Mouse (Mus musculus) kidney, postnatal 0 days (tissue): ENCODE data around the gene Crx. TPM values are rescaled to one million over a fixed set of nuclear protein-coding genes. Genes with fewer than 3 reads are reported as not detected.

Experiments
- ATAC-seq: fragments of 200-750 bp; cut with Nextera tagmentation; replicated peaks from 2 replicates; pipeline ENCODE4 v1.8.0; 2017; ENCODE audit warnings: low read depth, moderate number of reproducible peaks, moderate TSS enrichment, moderate library complexity; ENCODE audit not compliant: low FRiP score
- DNase-seq: peaks from one replicate; pipeline ENCODE4 v3.0.0-alpha.2; 2016; ENCODE audit warnings: low spot score
- H3K27ac ChIP-seq: fragments of 300-500 bp; sonication (generic); 2 replicates; pipeline ENCODE4 v1.5.1; 2014; ENCODE audit warnings: mild to moderate bottlenecking
- H3K27me3 ChIP-seq: fragments of 300-500 bp; sonication (generic); 2 replicates; pipeline ENCODE4 v1.6.1; 2014; ENCODE audit warnings: low read length, mixed read lengths; ENCODE audit not compliant: insufficient read depth
- H3K36me3 ChIP-seq: fragments of 300-500 bp; sonication (generic); 2 replicates; pipeline ENCODE4 v1.6.1; 2014; ENCODE audit warnings: low read length, mixed read lengths; ENCODE audit not compliant: insufficient read depth
- H3K4me1 ChIP-seq: fragments of 300-500 bp; sonication (generic); replicated peaks from 2 replicates; pipeline ENCODE4 v1.6.1; 2014; ENCODE audit warnings: antibody characterized with exemption, low read length, mixed read lengths; ENCODE audit not compliant: insufficient read depth
- H3K4me2 ChIP-seq: fragments of 300-500 bp; sonication (generic); 2 replicates; pipeline ENCODE4 v1.6.1; 2014; ENCODE audit warnings: mild to moderate bottlenecking, low read length, moderate library complexity, mixed read lengths
- H3K4me3 ChIP-seq: fragments of 300-500 bp; sonication (generic); replicated peaks from 2 replicates; pipeline ENCODE4 v1.5.1; 2014; ENCODE audit warnings: low read depth, low read length
- H3K9ac ChIP-seq: fragments of 300-500 bp; sonication (generic); 2 replicates; pipeline ENCODE4 v1.6.1; 2014; ENCODE audit warnings: low read depth, low read length
- H3K9me3 ChIP-seq: fragments of 300-500 bp; sonication (generic); replicated peaks from 2 replicates; pipeline ENCODE4 v1.6.1; 2016; ENCODE audit warnings: low read length, inconsistent platforms, mixed read lengths
- CTCF ChIP-seq: IDR thresholded peaks from 2 replicates; pipeline ENCODE4 v1.5.1; 2016; ENCODE audit warnings: antibody characterized with exemption, low read depth, mild to moderate bottlenecking, moderate library complexity
- WGBS: fragments of 180-500 bp; shearing (Covaris S2); extraction: QIAGEN DNeasy Blood & Tissue Kit; methylation state at CpG from one replicate; pipeline ENCODE4 v1.1.7; 2014; 5-methylcytosine and 5-hydroxymethylcytosine counted together
- polyA plus RNA-seq: library from polyadenylated mRNA; unstranded; fragments of >200 nt; fragmentation: Nextera tagmentation; extraction: Ambion mirVana; gene quantifications from 2 replicates; pipeline ENCODE4 v1.2.1, GENCODE M21; 2015

Gene Crx
- polyA plus RNA-seq, 1 experiment from 2014 or later: not detected

DNA sequence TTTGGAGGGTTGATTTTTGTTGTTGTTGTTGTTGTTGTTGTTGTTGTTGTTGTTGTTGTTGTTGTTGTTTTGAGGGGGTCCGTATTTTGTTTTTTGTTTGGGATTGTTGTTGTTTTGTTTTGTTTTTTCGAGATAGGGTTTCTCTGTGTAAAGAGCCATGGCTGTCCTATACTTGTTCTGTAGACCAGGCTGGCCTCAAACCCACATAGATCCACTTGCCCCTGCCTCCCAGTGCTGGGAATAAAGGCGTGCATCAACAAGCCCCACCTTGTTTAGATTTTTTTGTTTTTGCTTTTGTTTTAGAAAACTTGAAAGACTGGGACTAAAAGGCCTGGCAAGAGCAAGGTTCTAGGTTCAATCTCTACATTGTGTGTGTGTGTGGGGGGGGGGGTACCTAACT lies 2.1 kb upstream of the Crx start:
- H3K4me2 ChIP-seq: no peak overlapping the region
- TF ChIP-seq CTCF: no peak
- no peaks in the 10 kb centered on the region for H3K36me3 ChIP-seq
- no peak overlapping the region for H3K9ac ChIP-seq
- no peak overlapping the region for H3K4me3 ChIP-seq
- WGBS: 63% methylated on average over 3 of the region's 3 CpGs
- ATAC-seq: no peak
- H3K27ac ChIP-seq: no peak overlapping the region
- H3K27me3 ChIP-seq: no peaks in the 10 kb centered on the region
- H3K9me3 ChIP-seq: no peaks in the 10 kb centered on the region
- DNase-seq: no peak
- no peaks in the 10 kb centered on the region for H3K4me1 ChIP-seq

- no peaks in the 10 kb centered on the region for H3K36me3 ChIP-seq
- no peak overlapping the region for H3K4me2 ChIP-seq
- H3K9ac ChIP-seq: no peak overlapping the region
- no peaks in the 10 kb centered on the region for H3K9me3 ChIP-seq
- H3K27ac ChIP-seq: no peak overlapping the region
- ATAC-seq (no peak), DNase-seq (peak; percentile 7)
- no peaks in the 10 kb centered on the region for H3K27me3 ChIP-seq
- 22% methylated on average over 7 of the region's 7 CpGs for WGBS
- no peak for TF ChIP-seq CTCF
- no peaks in the 10 kb centered on the region for H3K4me1 ChIP-seq
- H3K4me3 ChIP-seq: no peak overlapping the region
These were observed 1.6 kb upstream of the Crx start for GRCm38 (mm10) chr7:15881388-15881787.

DNA sequence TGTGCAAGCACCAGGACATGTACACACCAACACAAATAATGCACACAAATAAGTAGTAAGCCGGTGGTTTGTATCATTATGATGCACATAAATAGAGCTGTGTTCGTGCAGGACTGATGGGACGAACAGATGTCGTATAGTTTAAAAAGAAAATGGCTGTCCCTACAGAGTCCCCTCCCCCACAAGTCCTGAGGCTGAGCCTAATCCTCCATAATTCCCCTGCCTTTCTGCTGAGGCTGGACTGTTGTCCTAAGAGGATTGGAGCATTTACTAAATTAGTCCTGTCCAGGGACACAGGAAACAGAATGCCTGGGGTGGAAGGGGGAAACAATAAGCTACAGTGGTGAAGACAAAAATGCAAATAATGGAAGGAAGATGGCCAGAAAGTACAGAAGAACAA lies 15.7 kb downstream of the Crx start:
- WGBS: 68% methylated on average over 4 of the region's 4 CpGs
- DNase-seq: no peak

GRCm38 (mm10) chr7:15859657-15860056 lies 20.1 kb downstream of the Crx start:
- TF ChIP-seq CTCF: peak; percentile 45; the same call in 1 of the 2 replicates
- DNase-seq: peak; percentile 22
- no peak overlapping the region for H3K27ac ChIP-seq
- H3K4me2 ChIP-seq: no peak overlapping the region
- H3K9me3 ChIP-seq: no peaks in the 10 kb centered on the region
- H3K9ac ChIP-seq: no peak overlapping the region
- no peaks in the 10 kb centered on the region for H3K36me3 ChIP-seq
- no peaks in the 10 kb centered on the region for H3K27me3 ChIP-seq
- ATAC-seq: no peak
- H3K4me1 ChIP-seq: no peaks in the 10 kb centered on the region
- no peak overlapping the region for H3K4me3 ChIP-seq
- 57% methylated on average over 2 of the region's 2 CpGs for WGBS

More for the DNA sequence above, 15.7 kb downstream of the Crx start:
- H3K27me3 ChIP-seq: no peaks in the 10 kb centered on the region
- no peaks in the 10 kb centered on the region for H3K4me1 ChIP-seq
- H3K4me3 ChIP-seq: no peak overlapping the region
- no peak overlapping the region for H3K9ac ChIP-seq
- H3K27ac ChIP-seq: no peak overlapping the region
- H3K36me3 ChIP-seq: no peaks in the 10 kb centered on the region
- no peaks in the 10 kb centered on the region for H3K9me3 ChIP-seq
- no peak for TF ChIP-seq CTCF
- H3K4me2 ChIP-seq: no peak overlapping the region
- ATAC-seq: no peak

- WGBS: 86% methylated on average over 3 of the region's 3 CpGs
- no peaks in the 10 kb centered on the region for H3K27me3 ChIP-seq
- H3K9ac ChIP-seq: no peak within 1 kb of the TSS
- H3K27ac ChIP-seq: no peak within 1 kb of the TSS
- no peak for DNase-seq
- H3K4me3 ChIP-seq: no peak within 1 kb of the TSS
- no peak for ATAC-seq
- H3K9me3 ChIP-seq: 0 out of 2 replicates have a peak, but pooled peaks cover 6% of the 10 kb centered on the region
- no peak within 1 kb of the TSS for H3K4me2 ChIP-seq
- no peaks in the 10 kb centered on the region for H3K4me1 ChIP-seq
- TF ChIP-seq CTCF: no peak
- H3K36me3 ChIP-seq: no peaks in the 10 kb centered on the region
These were observed 40.2 kb downstream of the Crx start, which contains the start of gene Obox6 for GRCm38 (mm10) chr7:15839578-15839977. Gene Obox6 (minus strand): TSS chr7:15839678.

Other genes with a start within 250 kb of the Crx start
- not detected in 2 replicates for gene Obox3, start 240.1 kb downstream of the Crx start, polyA plus RNA-seq
- not detected in 2 replicates for gene Obox5, start 129.8 kb downstream of the Crx start, polyA plus RNA-seq
- gene Obox6, start 40.3 kb downstream of the Crx start, polyA plus RNA-seq: not detected in 2 replicates
- gene Crxos, start 2.6 kb upstream of the Crx start, polyA plus RNA-seq: not detected in 2 replicates
- 751 and 763 TPM in 2 replicates for gene Selenow, start 42.4 kb upstream of the Crx start, polyA plus RNA-seq
- gene Nop53, start 66.1 kb upstream of the Crx start, polyA plus RNA-seq: 213 and 221 TPM in 2 replicates
- gene Ehd2, start 87.6 kb upstream of the Crx start, polyA plus RNA-seq: 24.6 and 26.6 TPM in 2 replicates
- gene Bicra, start 168.0 kb upstream of the Crx start, polyA plus RNA-seq: 3.2 and 3.3 TPM in 2 replicates
- 0.05 TPM in 2 replicates for gene Zfp541, start 181.8 kb upstream of the Crx start, polyA plus RNA-seq
- 178 and 193 TPM in 2 replicates for gene Napa, start 218.5 kb upstream of the Crx start, polyA plus RNA-seq
- gene Kptn, start 239.9 kb upstream of the Crx start, polyA plus RNA-seq: 21.0 and 24.8 TPM in 2 replicates
- 0.06 and 0.07 TPM in 2 replicates for gene Slc8a2, start 249.9 kb upstream of the Crx start, polyA plus RNA-seq